Mouse (Mus musculus): ENCODE data around the gene Hnrnpm. TPM values are rescaled to one million over a fixed set of nuclear protein-coding genes. Genes with fewer than 3 reads are reported as not detected.
"Not testable (repeated sequence)": the region's sequence is repeated elsewhere in the genome, so short reads cannot be mapped to it uniquely, and the experiment has no call there.

Gene Hnrnpm
- 100 to 1,000 TPM; 338 to 341 TPM for polyA plus RNA-seq (2017; shearing (Covaris generic))

DNA sequence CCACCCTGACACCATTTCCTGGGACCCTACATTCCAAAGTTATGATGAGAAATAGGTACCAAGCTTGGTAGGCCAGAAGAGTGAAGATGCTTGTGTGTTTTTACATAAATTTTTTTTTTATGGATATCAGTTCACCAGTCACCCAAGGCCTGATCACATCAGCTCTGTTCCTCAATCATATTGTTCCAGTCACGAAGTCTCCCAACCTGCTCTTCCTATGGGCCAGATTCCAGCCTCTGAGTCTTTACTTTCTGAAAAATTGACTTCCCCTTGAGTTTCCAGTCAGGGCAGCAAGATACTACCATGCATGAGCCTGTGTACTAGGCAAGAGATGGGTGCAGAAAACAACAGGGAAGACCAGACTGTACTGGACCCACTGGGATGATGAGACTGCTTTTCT lies at the start of gene Hnrnpm:
Hnrnpm (minus strand) TSS at position 101 of the 400 bp plus-strand sequence.
- no peak for ATAC-seq

- not testable (repeated sequence) for ATAC-seq
Measured at GRCm38 (mm10) chr17:33733526-33733925, 46.9 kb upstream of the Hnrnpm start.

GRCm38 (mm10) chr17:33732556-33733083 lies 46.0 kb upstream of the Hnrnpm start:
- ATAC-seq: not testable (repeated sequence)

GRCm38 (mm10) chr17:33729215-33729614 lies 42.6 kb upstream of the Hnrnpm start:
- ATAC-seq: no peak

GRCm38 (mm10) chr17:33728396-33728795 lies 41.7 kb upstream of the Hnrnpm start:
- ATAC-seq: no peak

- ATAC-seq: no peak
Measured at GRCm38 (mm10) chr17:33719736-33720378, 33.2 kb upstream of the Hnrnpm start.

- ATAC-seq: no peak
Measured at GRCm38 (mm10) chr17:33718944-33719725, 32.5 kb upstream of the Hnrnpm start.

DNA sequence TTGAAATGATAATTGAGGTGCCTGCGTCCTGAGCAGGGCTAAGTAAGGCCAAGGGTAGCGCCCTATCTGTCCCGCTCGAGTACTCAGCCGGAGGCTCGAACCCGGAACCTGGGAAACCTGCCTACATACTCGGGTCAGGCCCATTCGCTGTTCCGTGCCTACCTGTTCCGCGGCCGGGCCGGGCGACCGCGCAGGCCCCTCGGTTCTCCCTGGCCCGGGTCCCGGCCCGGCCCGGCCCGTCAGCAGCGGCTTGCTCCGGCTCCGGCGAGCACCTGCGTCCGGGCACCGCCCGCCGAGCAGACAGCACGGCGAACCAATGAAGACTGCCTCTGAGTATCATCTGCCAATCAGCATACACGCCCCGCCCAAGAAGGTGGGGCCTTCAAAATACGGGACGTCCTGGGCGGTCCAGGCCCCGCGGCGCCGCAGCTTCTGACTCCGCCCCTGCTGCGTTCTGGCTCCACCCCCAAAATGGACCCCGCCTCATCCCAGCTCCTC lies 31.8 kb upstream of the Hnrnpm start, which contains the start of gene March2:
March2 (minus strand) TSS at position 287 of the 498 bp plus-strand sequence.
- peak; percentile 100 for ATAC-seq

GRCm38 (mm10) chr17:33717982-33718381 lies 31.3 kb upstream of the Hnrnpm start:
- ATAC-seq: no peak

GRCm38 (mm10) chr17:33717246-33717645 lies 30.6 kb upstream of the Hnrnpm start:
- no peak for ATAC-seq

DNA sequence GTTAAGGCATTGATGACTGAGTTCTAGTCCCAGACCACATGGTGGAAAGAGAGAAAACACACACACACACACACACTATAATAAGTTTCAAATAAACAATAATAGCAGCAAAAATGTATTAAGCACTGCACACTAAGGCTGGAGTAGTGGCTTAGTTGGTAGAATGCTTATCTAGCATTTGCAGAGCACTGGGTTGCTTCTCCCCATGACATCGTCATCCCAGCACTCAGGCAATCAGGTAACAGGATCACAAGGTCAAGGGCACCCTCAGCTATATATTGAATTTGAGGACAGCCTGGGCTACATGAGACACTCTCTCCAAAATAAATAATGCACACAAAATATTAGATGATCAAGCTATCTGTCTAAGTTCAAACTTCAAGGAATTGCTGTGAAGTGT lies 28.1 kb upstream of the Hnrnpm start:
- ATAC-seq: no peak

DNA sequence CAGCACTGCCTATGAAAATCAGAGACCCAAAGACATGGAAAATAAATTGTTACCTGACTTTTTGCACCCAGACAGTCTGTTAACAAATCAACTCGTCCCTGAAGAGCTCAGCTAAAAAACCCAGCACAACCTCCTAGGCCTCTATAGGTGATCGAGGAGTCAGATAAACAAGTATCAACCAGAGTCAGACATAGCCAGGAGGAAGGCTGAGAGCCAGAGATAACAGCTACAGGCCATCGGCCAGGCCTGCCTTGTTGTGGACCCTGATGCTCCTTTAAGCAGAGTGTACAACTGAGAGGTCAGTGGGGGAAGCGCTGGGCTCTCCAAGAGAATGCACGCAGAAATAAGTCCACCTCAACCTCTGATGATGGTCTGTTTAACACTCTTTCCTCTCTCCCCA lies 26.6 kb upstream of the Hnrnpm start:
- ATAC-seq: no peak

GRCm38 (mm10) chr17:33709834-33710233 lies 23.2 kb upstream of the Hnrnpm start:
- no peak for ATAC-seq

- no peak for ATAC-seq
Measured at GRCm38 (mm10) chr17:33703091-33703490, 16.4 kb upstream of the Hnrnpm start.

DNA sequence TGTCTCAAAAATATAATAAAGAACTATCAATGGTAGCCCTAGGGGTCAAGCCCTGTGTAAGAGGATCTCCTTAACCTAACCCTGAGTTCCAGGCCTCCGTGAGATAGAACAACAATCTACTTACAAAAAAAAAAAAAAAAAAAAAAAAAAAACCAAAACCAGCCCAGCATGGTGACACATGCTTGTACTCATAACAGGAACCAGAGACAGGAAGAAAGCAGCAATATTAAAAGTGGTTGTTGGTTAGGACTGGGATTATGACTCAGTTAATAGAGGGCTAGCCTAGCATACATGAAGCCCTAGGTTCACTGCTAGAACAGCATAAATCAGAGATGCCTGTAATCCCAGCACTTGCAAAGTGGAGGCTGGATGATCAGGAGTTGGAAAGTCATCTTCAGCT lies 15.5 kb upstream of the Hnrnpm start:
- peak; percentile 28 for ATAC-seq

DNA sequence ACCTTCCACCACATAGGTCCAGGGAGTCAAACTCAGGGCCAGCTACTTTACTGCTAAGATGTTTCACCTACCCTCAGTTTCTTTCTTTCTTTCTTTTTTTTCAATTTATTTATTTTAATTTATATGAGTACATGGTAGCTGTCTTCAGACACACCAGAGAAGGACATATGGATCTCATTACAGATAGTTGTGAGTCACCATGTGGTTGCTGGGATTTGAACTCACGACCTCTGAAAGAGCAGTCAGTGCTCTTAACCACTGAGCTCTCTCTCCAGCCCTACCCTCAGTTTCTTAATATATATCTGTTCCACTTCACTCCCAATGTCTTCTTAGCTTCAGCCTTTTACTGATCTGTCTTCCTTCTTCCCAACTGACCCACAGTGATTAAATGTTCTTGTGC lies 8.8 kb upstream of the Hnrnpm start:
- no peak for ATAC-seq

DNA sequence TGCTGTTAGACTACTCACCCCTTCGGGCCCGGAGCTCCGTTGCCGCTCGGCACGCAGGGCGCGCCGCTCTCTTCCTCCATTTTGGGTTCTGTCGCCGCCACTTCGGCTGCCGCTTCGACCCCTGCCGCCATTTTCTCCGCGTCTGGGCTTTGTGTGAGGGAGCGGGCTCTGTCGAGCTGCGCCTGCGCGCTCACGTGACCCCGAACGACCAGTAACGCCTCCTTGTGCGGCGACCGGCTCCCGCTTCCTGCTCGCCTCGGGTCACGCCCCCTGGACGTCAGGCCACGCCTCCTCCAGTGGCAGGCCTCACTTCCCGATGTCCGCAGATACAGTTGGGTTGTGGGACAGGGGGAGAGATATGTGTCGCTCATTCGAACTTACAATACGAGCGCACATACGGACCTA lies 1.4 kb downstream of the Hnrnpm start:
- ATAC-seq: peak; percentile 77

- ATAC-seq: peak; percentile 66
Measured at GRCm38 (mm10) chr17:33684671-33685231, 1.9 kb downstream of the Hnrnpm start.

DNA sequence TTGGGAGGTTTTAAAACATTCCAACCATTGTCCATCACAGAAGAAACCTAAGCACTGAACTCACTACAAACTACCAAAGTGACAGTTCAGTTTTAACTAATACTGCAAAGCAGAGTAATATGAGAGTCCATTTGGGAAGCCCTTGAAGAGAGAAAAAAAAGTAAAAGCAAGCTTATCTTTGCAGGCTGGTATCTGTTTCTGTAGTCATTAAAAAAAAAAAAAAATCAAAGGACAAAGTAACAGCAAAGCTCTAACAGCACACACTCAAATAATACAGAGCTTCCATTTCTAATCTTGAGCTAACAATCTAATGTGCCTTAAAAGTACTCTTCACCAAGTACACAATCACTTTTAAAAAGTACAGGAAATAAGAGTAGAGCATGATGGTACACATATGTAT lies 4.9 kb downstream of the Hnrnpm start:
- no peak for ATAC-seq

DNA sequence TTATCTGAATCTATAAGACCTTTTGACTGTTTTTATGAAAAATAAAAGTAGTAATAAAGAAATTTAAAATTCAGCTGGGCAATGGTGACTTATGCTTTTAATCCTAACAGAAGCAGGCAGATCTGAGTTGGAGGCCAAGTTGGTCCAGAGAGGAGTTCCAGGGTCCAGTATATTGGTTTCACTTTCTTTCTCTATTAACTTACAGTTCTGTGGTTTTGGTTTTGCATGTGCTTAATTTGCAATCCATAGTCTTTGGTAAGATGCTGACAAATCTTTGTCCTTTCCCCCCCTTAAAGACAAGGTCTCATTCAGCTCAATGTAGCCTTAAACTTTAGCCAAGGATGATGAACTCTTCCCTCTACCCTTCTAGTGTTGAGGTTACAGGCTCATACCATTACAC lies 7.9 kb downstream of the Hnrnpm start:
- ATAC-seq: no peak

DNA sequence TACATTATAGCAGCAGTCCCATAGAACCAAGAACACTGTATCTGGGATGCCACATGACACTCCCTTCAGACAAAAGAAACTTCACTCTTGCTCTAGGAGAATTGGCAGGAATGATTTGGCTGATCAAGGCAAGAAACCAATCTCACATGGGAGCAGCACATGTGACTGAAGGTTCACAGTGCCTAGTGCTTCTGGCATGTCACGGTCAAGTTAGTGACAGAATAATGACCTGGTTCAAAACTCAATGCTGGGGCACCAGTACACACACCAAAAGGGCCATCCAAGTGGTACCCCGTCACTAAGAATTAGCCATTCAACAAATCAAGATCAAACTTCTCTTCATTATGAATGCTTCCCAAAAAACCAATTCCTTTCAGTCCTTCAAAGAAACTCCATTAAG lies 10.6 kb downstream of the Hnrnpm start:
- ATAC-seq: no peak

DNA sequence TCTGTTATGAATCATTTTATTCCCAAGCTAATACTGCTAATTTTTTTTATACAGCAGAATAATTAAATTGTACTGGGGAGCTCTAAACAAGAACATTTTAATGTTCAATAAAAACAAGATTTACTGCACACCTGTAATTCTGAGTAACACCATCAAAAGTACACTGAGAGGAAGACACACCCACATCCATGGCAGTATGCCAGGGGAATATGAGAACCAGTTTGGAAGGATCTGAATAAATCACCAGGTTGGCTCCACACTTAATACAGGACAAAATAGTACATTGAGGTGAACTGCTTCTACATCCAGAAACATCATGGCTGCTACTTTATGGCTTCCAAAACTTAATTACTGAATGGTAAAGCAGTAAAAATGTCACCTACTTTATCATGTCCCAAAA lies 11.2 kb downstream of the Hnrnpm start:
- no peak for ATAC-seq

- ATAC-seq: no peak
Measured at GRCm38 (mm10) chr17:33673837-33674236, 12.8 kb downstream of the Hnrnpm start.
